Mouse (Mus musculus): Measurements from ENCODE around the gene Mrpl28. TPM values are rescaled to one million over a fixed set of nuclear protein-coding genes. Genes with fewer than 3 reads are reported as not detected.
"Not testable (repeated sequence)": the region's sequence is repeated elsewhere in the genome, so short reads cannot be mapped to it uniquely, and the experiment has no call there.

The Mrpl28 gene
- polyA plus RNA-seq, 1 experiment from 2014 or later = 230 TPM

DNA sequence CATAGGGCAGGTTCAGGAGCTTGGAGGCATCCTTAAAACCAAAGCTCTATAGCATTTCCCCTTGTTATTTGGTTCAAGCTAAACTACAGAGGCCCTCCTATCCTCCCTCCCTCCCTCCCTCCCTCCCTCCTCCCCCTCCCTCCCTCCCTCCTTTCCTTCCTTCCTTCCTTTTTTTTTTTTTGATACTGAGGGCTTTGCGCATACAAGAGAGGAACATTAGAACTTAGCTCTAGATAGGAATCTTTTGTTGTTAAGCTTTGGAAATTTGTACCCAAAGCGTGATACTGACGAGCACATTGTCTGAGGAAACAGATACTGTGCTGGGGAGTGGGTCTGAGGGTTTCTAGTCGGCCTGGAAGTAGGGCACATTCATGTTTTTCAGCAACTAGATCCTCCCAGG, 17.7 kb upstream of the Mrpl28 start:
- Histone ChIP-seq H3K4me3 (no peak overlapping the region), H3K27me3 (peaks cover 6% of the 10 kb centered on the region; the same call in 1 of the 2 replicates), H3K4me2 (no peak overlapping the region), H3K9me3 (replicated peaks) (no peaks in the 10 kb centered on the region), H3K9ac (no peak overlapping the region), H3K36me3 (ENCODE audit: poor library complexity, severe bottlenecking) (no peaks in the 10 kb centered on the region), H3K27ac (no peak overlapping the region), H3K4me1 (peaks cover under 1% of the 10 kb centered on the region; the same call in 1 of the 2 replicates)
- 70% methylated on average over 3 of the region's 4 CpGs for whole genome bisulfite sequencing
- ATAC-seq = no peak

DNA sequence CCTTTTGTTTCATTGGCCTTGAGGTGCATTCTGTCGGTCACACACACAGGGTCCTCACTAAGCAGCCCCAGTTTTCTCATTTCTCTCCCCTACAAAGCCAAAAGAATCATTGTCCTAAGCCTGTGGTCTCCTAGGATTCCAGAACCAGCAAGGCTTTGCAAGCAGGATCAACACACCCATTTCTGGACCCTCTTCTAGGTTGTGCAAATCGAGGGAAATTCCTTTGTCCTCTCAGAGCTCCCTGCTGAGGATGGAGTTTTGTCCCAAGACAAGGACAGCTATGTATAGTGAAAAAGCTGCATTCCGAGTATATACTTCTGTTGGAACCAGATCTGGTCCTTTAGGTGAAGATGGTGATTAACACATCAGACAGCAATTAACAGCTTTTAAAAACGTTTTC, 13.1 kb upstream of the Mrpl28 start:
- WGBS = 13% methylated on average over 4 of the region's 4 CpGs
- Histone ChIP-seq H3K4me3 (no peak overlapping the region), H3K4me2 (no peak overlapping the region), H3K36me3 (ENCODE audit: poor library complexity, severe bottlenecking) (no peaks in the 10 kb centered on the region), H3K9ac (no peak overlapping the region), H3K27ac (no peak overlapping the region), H3K27me3 (peaks cover 41% of the 10 kb centered on the region), H3K9me3 (replicated peaks) (no peaks in the 10 kb centered on the region), H3K4me1 (peaks cover 19% of the 10 kb centered on the region)
- no peak for ATAC-seq

- ATAC-seq = no peak
- H3K9me3 ChIP-seq (replicated peaks) = no peaks in the 10 kb centered on the region
Observed at GRCm38 (mm10) chr17:26111024-26111423, 12.3 kb upstream of the Mrpl28 start.

DNA sequence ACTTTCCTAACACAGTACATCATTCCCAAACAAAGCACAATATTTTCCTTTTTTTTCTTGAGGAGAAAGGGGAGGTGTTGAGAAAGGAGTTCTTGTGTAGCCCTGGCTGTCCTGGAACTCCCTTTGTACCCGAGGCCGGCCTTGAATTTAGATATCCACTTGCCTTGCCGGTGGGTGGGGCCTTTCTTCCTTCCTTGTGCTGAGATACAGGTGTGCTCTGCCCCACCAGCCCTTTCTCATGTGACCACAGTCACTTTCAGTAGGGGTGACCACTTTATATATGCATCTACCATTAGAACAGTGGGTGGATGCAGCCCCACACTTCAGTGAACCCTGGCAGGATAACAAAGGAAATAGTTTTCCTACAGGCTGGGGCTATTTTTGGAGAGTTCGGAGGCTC, 11.6 kb upstream of the Mrpl28 start:
- no peaks in the 10 kb centered on the region for H3K9me3 ChIP-seq (replicated peaks)
- H3K4me2 ChIP-seq = no peak overlapping the region
- H3K27me3 ChIP-seq = peaks cover 55% of the 10 kb centered on the region
- no peak overlapping the region for H3K27ac ChIP-seq
- 23% methylated on average over 4 of the region's 4 CpGs for WGBS
- H3K36me3 ChIP-seq (ENCODE audit: poor library complexity, severe bottlenecking) = no peaks in the 10 kb centered on the region
- no peak for ATAC-seq
- H3K9ac ChIP-seq = no peak overlapping the region
- peaks cover 19% of the 10 kb centered on the region for H3K4me1 ChIP-seq
- H3K4me3 ChIP-seq = no peak overlapping the region

More at GRCm38 (mm10) chr17:26111024-26111423, 12.3 kb upstream of the Mrpl28 start:
- WGBS = 4% methylated on average over 4 of the region's 4 CpGs
- Histone ChIP-seq H3K4me1 (peaks cover 19% of the 10 kb centered on the region), H3K4me3 (no peak overlapping the region), H3K4me2 (no peak overlapping the region), H3K27me3 (peaks cover 50% of the 10 kb centered on the region), H3K27ac (no peak overlapping the region), H3K9ac (no peak overlapping the region), H3K36me3 (ENCODE audit: poor library complexity, severe bottlenecking) (no peaks in the 10 kb centered on the region)

DNA sequence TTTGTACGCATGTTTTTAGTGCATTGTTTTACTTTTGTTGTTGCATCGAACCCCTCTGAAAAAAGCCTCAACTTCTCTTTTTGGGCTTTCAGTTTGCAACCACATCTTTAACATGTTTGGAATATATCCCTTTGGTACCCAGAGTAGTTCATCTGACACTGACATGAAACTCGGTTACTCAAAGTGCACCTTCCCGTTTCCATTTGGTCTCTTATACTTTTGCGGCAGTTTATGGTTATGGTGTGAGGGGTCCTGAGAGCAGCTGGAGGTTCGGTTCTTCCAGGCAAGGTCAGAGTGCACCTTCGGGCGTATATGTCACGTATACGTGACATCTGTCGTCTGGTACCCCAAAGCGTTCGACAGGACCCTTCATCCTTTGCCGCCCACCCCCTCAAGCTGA, 10.5 kb upstream of the Mrpl28 start:
- 18% methylated on average over 14 of the region's 14 CpGs for WGBS
- H3K9ac ChIP-seq = peak overlapping the region; percentile 85
- H3K36me3 ChIP-seq (ENCODE audit: poor library complexity, severe bottlenecking) = no peaks in the 10 kb centered on the region
- H3K4me2 ChIP-seq = peak overlapping the region; percentile 95
- no peaks in the 10 kb centered on the region for H3K9me3 ChIP-seq (replicated peaks)
- no peak overlapping the region for H3K27ac ChIP-seq
- ATAC-seq = no peak
- peaks cover 19% of the 10 kb centered on the region for H3K4me1 ChIP-seq
- H3K27me3 ChIP-seq = peaks cover 65% of the 10 kb centered on the region
- H3K4me3 ChIP-seq = peak overlapping the region; percentile 82

DNA sequence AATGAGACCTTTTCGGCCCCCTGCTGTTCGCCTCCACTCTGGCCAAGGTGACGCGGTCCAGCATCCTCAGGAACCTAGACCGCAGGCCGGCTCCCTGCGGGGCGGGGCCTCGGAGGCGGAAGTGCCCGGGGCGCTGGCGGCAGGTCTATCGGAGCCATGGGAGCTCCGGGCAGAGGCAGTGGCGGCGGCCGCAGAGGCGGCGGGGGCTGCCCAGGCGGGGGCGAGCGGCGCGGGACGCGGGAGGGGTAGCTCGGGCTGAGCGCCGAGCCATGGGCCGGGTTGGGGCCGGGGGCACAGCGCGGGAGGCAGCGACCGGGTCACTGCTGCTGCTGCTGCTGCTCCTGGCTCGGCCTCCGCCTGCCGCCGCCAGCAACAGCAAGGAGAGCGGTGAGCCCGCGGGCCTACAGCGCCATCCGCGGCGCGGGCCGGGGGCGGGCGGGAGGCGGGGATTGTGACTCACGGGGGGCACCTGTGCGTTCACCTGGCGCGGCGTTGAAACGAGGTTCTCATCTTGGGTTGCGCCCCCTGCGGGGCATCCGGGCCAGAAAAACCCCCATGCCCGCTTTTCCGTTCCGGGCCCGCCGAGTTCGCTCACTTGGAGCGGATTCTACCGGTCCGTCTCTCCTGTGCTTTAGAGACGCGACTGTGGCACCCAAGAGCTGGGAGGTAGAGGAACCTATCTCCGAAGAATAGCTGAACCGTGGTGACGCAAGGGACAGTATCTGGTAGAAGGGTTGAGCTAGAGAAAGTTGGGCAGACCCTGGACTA, 9.9 kb upstream of the Mrpl28 start, which contains the start of gene Tmem8:
Gene Tmem8 (plus strand): TSS at position 119 of the 768 bp plus-strand sequence.
- under 1% methylated on average over 52 of the region's 75 CpGs for WGBS
- Histone ChIP-seq H3K9me3 (replicated peaks) (no peaks in the 10 kb centered on the region), H3K27me3 (peaks cover 70% of the 10 kb centered on the region), H3K27ac (no peak within 1 kb of the TSS), H3K9ac (peak within 1 kb of the TSS; percentile 85), H3K4me3 (peak within 1 kb of the TSS; percentile 82), H3K4me2 (peak within 1 kb of the TSS; percentile 95), H3K4me1 (peaks cover 19% of the 10 kb centered on the region), H3K36me3 (ENCODE audit: poor library complexity, severe bottlenecking) (no peaks in the 10 kb centered on the region)
- peak; percentile 82 for ATAC-seq

GRCm38 (mm10) chr17:26114061-26114460, 9.2 kb upstream of the Mrpl28 start:
- peak overlapping the region; percentile 82 for H3K4me3 ChIP-seq
- H3K27me3 ChIP-seq = peaks cover 74% of the 10 kb centered on the region
- ATAC-seq = 0 out of 2 replicates have a peak, but pooled peaks have one; percentile 5
- H3K36me3 ChIP-seq (ENCODE audit: poor library complexity, severe bottlenecking) = no peaks in the 10 kb centered on the region
- WGBS = 12% methylated on average over 8 of the region's 8 CpGs
- H3K4me2 ChIP-seq = peak overlapping the region; percentile 95
- H3K27ac ChIP-seq = no peak overlapping the region
- no peaks in the 10 kb centered on the region for H3K9me3 ChIP-seq (replicated peaks)
- peaks cover 19% of the 10 kb centered on the region for H3K4me1 ChIP-seq
- peak overlapping the region; percentile 85 for H3K9ac ChIP-seq

DNA sequence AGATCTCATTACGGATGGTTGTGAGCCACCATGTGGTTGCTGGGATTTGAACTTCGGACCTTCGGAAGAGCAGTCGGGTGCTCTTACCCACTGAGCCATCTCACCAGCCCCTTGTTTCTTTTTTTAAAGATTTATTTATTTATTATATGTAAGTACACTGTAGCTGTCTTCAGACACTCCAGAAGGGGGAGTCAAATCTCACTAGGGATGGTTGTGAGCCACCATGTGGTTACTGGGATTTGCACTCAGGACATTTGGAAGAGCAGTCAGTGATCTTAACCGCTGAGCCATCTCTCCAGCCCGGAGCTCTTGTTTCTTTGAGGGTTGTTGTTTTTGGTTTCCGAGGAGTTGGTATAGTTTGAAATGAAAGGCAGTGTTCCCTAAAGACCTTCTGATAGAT, 8.8 kb upstream of the Mrpl28 start:
- not testable (repeated sequence) for H3K4me3 ChIP-seq; H3K4me2 ChIP-seq; ATAC-seq; H3K9me3 ChIP-seq (replicated peaks); H3K36me3 ChIP-seq (ENCODE audit: poor library complexity, severe bottlenecking); H3K27ac ChIP-seq; H3K9ac ChIP-seq
- Histone ChIP-seq H3K4me1 (peaks cover 19% of the 10 kb centered on the region), H3K27me3 (peaks cover 78% of the 10 kb centered on the region)
- WGBS = 71% methylated on average over 7 of the region's 7 CpGs

DNA sequence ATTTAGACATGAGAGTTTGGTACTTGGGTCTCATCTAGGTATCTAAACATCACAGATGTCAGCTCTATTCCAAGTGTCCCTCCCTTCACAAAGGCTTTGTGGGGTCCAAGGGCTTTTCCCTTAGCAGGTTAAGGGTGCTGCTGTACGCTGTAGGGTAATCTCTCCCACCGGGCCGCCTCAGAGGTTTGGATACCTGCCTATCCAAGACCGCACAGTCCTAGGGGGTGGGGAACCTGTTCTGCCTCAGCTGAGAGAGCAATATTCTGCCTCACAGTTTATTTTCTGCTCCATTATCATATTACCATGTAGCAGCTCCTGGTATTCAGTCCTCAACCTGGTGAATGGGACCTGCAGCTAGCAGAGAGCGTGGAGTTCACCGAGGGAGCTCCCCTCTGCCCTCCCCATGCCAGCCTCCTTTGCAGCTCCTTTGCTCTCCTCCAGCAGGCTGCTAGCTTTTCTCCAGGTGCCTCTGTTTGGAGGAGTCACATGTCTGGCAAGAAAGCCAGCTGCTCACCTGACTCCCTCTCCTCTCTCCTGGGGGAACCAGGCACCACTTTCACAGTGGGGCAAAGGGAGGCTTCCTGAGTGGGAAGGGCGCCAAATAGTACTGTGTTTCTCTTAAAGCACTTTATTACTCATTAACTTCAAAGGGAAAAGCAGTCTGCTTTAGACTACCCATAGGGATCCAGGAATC, 7.9 kb upstream of the Mrpl28 start:
- peaks cover 80% of the 10 kb centered on the region for H3K27me3 ChIP-seq
- 86% methylated on average over 7 of the region's 7 CpGs for WGBS

DNA sequence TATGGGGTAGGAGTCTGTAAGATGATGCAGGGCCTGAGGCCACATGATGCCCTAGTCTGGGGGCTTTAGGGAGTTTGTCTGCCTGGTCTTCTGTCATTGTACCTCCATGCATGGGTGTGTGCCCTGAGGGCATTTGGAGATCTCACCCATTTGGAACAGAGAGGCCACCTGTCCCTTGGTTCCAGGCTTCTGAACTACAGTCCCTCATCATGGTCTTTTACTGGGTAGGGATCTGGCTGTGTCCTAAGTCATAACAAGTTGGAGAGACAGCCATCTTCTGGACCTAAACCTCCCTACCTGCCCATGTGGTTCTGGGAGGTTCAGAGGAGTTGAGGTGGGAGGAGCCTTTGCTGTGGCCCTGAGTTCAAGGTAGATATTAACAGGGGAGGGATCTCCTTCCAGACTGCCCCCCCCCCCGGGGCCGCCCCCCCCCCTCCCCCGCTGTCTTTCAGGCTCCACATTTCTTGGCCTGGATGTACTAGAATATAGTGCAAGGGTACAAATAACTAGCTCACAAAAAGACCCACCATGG, 7.3 kb upstream of the Mrpl28 start:
- Histone ChIP-seq H3K36me3 (ENCODE audit: poor library complexity, severe bottlenecking) (no peaks in the 10 kb centered on the region), H3K27ac (no peak overlapping the region), H3K4me3 (no peak overlapping the region), H3K4me1 (peaks cover 14% of the 10 kb centered on the region), H3K9ac (no peak overlapping the region), H3K4me2 (no peak overlapping the region), H3K27me3 (peaks cover 74% of the 10 kb centered on the region), H3K9me3 (replicated peaks) (no peaks in the 10 kb centered on the region)
- WGBS = 63% methylated on average over 3 of the region's 3 CpGs
- ATAC-seq = no peak

More for the DNA sequence above, 7.9 kb upstream of the Mrpl28 start:
- H3K36me3 ChIP-seq (ENCODE audit: poor library complexity, severe bottlenecking) = no peaks in the 10 kb centered on the region
- H3K27ac ChIP-seq = no peak overlapping the region
- no peak for ATAC-seq
- no peak overlapping the region for H3K4me3 ChIP-seq
- no peaks in the 10 kb centered on the region for H3K9me3 ChIP-seq (replicated peaks)
- no peak overlapping the region for H3K9ac ChIP-seq
- H3K4me1 ChIP-seq = peaks cover 19% of the 10 kb centered on the region
- H3K4me2 ChIP-seq = no peak overlapping the region

- Histone ChIP-seq H3K9ac (no peak overlapping the region), H3K4me1 (peaks cover 9% of the 10 kb centered on the region), H3K36me3 (ENCODE audit: poor library complexity, severe bottlenecking) (no peaks in the 10 kb centered on the region), H3K9me3 (replicated peaks) (no peaks in the 10 kb centered on the region), H3K4me3 (no peak overlapping the region), H3K27ac (no peak overlapping the region), H3K4me2 (no peak overlapping the region), H3K27me3 (peaks cover 68% of the 10 kb centered on the region)
- ATAC-seq = no peak
- 88% methylated on average over 17 of the region's 17 CpGs for WGBS
Observed at GRCm38 (mm10) chr17:26116503-26117258, 6.6 kb upstream of the Mrpl28 start.
